Mouse (Mus musculus): ENCODE measurements around the gene 2510039O18Rik. TPM values are rescaled to one million over a fixed set of nuclear protein-coding genes. Genes with fewer than 3 reads are reported as not detected.

Gene 2510039O18Rik
- polyA plus RNA-seq, 1 experiment = 18.7 TPM

GRCm38 (mm10) chr4:147995311-147995710, 54.6 kb downstream of the 2510039O18Rik start:
- Histone ChIP-seq H3K4me1 (ENCODE audit: control insufficient read depth, insufficient read depth, insufficient read length, low read length) (no peaks in the 10 kb centered on the region), H3K4me3 (ENCODE audit: insufficient read depth, low read depth, low read length) (no peak overlapping the region), H3K27ac (replicated peaks; ENCODE audit: low read depth, low read length) (no peak overlapping the region)

Other genes with a start within 250 kb of the 2510039O18Rik start
- gene Zfp534, start 238.3 kb upstream of the 2510039O18Rik start, polyA plus RNA-seq (2012; ENCODE audit: insufficient read depth, insufficient read length, missing spikeins) = 0.79 and 0.92 TPM in 2 replicates
- gene Zfp984, start 131.1 kb upstream of the 2510039O18Rik start, polyA plus RNA-seq (2012; ENCODE audit: insufficient read depth, insufficient read length, missing spikeins) = 5.8 and 6.8 TPM in 2 replicates
- gene Zfp933, start 92.5 kb upstream of the 2510039O18Rik start, polyA plus RNA-seq (2012; ENCODE audit: insufficient read depth, insufficient read length, missing spikeins) = 3.2 and 5.6 TPM in 2 replicates
- 4.0 and 10.3 TPM in 2 replicates for gene Miip, start 72.1 kb upstream of the 2510039O18Rik start, polyA plus RNA-seq (2012; ENCODE audit: insufficient read depth, insufficient read length, missing spikeins)
- 3.3 and 5.8 TPM in 2 replicates for gene Fv1, start 71.9 kb upstream of the 2510039O18Rik start, polyA plus RNA-seq (2012; ENCODE audit: insufficient read depth, insufficient read length, missing spikeins)
- 156 and 170 TPM in 2 replicates for gene Mfn2, start 36.2 kb upstream of the 2510039O18Rik start, polyA plus RNA-seq (2012; ENCODE audit: insufficient read depth, insufficient read length, missing spikeins)
- gene Plod1, start 4.1 kb upstream of the 2510039O18Rik start, polyA plus RNA-seq (2012; ENCODE audit: insufficient read depth, insufficient read length, missing spikeins) = 24.8 and 28.6 TPM in 2 replicates
- gene Nppb, start 44.9 kb downstream of the 2510039O18Rik start, polyA plus RNA-seq (2012; ENCODE audit: insufficient read depth, insufficient read length, missing spikeins) = not detected in 2 replicates
- gene Nppa, start 59.8 kb downstream of the 2510039O18Rik start, polyA plus RNA-seq (2012; ENCODE audit: insufficient read depth, insufficient read length, missing spikeins) = not detected in 2 replicates
- 5.0 and 5.7 TPM in 2 replicates for gene Clcn6, start 97.9 kb downstream of the 2510039O18Rik start, polyA plus RNA-seq (2012; ENCODE audit: insufficient read depth, insufficient read length, missing spikeins)
- 5.7 and 6.9 TPM in 2 replicates for gene Mthfr, start 98.2 kb downstream of the 2510039O18Rik start, polyA plus RNA-seq (2012; ENCODE audit: insufficient read depth, insufficient read length, missing spikeins)
- gene Agtrap, start 147.1 kb downstream of the 2510039O18Rik start, polyA plus RNA-seq (2012; ENCODE audit: insufficient read depth, insufficient read length, missing spikeins) = 8.1 and 8.2 TPM in 2 replicates
- 21.6 and 26.2 TPM in 2 replicates for gene Mad2l2, start 189.5 kb downstream of the 2510039O18Rik start, polyA plus RNA-seq (2012; ENCODE audit: insufficient read depth, insufficient read length, missing spikeins)
- not detected in 2 replicates for gene Draxin, start 189.8 kb downstream of the 2510039O18Rik start, polyA plus RNA-seq (2012; ENCODE audit: insufficient read depth, insufficient read length, missing spikeins)
- gene Fbxo6, start 211.2 kb downstream of the 2510039O18Rik start, polyA plus RNA-seq (2012; ENCODE audit: insufficient read depth, insufficient read length, missing spikeins) = 37.2 and 41.9 TPM in 2 replicates
- gene Fbxo44, start 219.6 kb downstream of the 2510039O18Rik start, polyA plus RNA-seq (2012; ENCODE audit: insufficient read depth, insufficient read length, missing spikeins) = 9.1 and 21.6 TPM in 2 replicates
- not detected in 2 replicates for gene Fbxo2, start 219.7 kb downstream of the 2510039O18Rik start, polyA plus RNA-seq (2012; ENCODE audit: insufficient read depth, insufficient read length, missing spikeins)

All from brown adipose tissue, adult 24 weeks (tissue).